Mouse (Mus musculus) heart, postnatal 25 days (tissue): ENCODE data around the gene Acadm. TPM values are rescaled to one million over a fixed set of nuclear protein-coding genes. Genes with fewer than 3 reads are reported as not detected.

Experiments used
- DNase-seq: peaks from one replicate; pipeline ENCODE4 v3.0.0; 2022; ENCODE audit warnings: low spot score
- intact Hi-C: fragments of 180-260 bp; cut with DNase I; formaldehyde crosslinking; loops from one replicate; pipeline ENCODE4 v1.15.1; 2025
- total RNA-seq, 2 experiments: library from RNA; stranded (reverse); gene quantifications; 2 replicates each; pipeline ENCODE4 v1.2.3; 2021

The Acadm gene
- 1,000 to 10,000 TPM; 1,031 to 1,101 TPM for total RNA-seq

DNA sequence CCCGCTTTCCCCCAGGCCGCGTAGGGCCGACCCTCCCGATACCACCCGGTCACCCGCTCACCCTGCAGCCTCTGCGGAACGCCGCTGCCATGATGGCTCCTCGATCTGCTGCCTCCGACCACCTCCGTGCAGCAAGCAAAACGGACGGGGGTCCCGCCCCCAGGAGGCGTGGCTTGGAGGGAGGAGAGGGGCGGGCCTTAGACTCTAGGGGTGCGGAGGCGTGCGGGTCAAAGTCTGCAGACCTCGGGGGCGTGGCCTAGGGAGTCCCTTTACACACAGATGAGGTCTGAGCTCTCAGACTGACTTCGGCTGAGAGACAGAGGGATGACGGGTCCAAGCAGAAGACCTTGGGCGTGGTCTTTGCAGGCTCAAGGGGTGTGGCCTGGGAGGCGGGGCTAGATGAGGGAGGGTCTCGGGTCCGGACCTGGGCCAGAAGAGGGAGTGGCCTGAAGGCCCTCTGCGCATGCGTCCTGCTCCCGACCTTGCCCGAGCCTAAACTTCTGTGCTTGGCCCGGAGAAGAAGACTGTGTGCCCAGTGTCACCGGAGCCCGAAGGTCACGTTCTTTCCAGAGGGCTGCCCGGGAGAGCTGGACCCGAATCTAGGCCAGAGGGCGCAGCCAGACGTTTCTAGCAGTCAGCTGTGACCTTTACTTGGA lies at the start of gene Acadm:
Gene Acadm (minus strand): TSS at position 298 of the 656 bp plus-strand sequence.
- DNase-seq, result peak; percentile 97
- intact Hi-C loops, result no loop called here

DNA sequence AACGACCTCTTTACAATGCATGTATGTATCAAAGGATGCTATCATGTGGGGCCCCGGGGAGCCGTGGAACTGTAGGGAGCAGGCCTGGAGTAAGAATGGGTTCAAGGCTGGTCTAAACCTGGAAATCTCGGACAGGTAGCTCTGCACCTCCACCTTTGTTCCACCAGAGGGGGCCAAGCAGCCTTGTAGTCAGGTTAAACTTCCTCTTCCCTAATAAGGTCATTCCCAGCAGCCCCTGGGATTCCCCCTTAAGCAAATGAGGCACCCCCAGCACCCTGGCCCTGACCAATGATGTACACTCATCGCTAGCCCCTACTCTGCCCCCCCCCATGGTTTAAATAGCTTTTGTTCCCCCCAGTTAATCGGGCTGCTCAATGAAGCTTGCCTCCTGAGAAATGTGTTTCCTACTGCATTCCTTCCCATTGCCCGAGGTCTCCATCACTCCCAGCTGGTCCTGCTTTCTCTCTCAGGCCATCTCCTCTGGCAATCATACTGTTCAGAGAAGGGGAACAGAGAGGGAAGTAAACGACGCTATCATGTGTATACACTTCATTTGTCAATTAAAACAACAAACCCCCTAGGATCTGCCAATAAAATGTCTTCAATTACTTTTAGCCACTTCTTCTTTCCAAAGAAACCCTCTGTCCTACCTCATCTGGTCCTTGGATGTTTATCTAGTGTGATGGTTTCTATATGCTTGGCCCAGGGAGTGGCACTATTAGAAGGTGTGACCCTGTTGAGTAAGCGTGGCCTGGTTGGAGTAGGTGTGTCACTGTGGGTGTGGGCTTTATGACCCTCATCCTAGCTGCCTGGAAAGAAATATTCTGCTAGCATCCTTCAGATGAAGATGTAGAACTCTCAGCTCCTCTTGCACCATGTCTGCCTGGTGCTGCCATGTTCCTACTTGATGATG lies 40.3 kb upstream of the Acadm start:
- no peak for DNase-seq
- intact Hi-C loops, result loop anchor here (2.0 kb wide), 1 partner anchor 242 kb away; no protein-coding TSS in a partner anchor

- no peak for DNase-seq
- intact Hi-C loops, result no loop called here
Observed at GRCm38 (mm10) chr3:153980611-153981010, 36.2 kb upstream of the Acadm start.

DNA sequence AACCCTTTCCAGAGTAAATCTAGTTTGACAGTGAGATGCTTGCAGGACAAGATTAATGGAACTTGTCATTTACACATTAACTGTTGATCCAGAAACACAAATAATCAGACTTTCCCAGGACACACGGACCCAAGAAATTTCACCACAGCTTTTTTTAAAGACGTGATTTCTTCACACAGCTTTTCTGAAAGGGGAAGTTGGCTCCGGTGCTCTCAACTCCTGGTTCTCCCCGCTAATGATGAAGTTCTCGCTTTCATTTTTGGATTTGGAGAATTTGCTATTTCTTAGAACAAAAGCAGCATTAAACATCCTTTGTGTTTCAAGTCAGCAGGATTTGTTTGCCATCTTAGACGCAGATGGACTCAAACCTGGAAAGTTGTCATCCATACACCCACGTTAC lies 31.4 kb upstream of the Acadm start:
- no peak for DNase-seq
- intact Hi-C loops, result no loop called here

GRCm38 (mm10) chr3:153975060-153975459 lies 30.6 kb upstream of the Acadm start:
- no peak for DNase-seq
- intact Hi-C loops, result no loop called here

DNA sequence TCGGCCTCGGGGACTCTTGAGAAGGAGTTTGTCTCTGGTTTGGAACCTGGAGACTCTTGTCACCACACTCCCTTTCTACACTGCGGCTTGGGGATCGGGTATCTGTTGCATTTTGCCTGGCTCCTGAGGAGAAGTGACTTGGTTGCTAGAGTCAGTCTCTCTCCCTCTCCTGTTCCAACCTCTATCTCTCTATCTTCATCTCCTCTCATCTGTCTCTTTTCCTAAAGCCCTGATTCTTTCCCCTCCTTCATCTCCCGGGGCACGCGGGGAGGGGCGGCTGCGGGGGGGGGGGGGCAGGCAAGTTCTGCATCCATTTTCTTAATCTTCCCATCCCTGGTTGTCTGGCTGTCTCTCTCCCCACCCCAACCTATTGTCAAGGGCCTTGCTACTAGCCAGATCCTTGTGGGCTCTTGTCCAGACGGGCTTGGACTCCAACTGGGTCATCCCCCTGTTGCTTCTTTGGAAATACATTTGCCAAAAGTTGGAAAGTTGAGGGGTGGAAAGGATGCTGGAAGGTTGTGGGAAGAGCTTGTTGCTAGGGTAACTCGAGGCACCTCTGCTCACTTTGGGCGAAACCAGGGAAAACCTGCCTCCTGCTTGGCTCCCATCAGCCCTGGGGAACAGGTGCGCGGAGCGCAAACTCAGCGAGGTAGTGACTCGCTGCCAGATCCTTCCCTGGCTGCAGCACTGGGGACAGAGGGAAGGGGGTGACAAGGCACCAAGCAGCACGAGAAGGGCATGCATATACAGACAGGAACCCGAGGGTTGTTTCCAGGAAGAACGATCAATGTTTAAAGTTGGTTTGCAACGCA lies 29.7 kb upstream of the Acadm start:
- DNase-seq, result no peak
- intact Hi-C loops, result no loop called here

DNA sequence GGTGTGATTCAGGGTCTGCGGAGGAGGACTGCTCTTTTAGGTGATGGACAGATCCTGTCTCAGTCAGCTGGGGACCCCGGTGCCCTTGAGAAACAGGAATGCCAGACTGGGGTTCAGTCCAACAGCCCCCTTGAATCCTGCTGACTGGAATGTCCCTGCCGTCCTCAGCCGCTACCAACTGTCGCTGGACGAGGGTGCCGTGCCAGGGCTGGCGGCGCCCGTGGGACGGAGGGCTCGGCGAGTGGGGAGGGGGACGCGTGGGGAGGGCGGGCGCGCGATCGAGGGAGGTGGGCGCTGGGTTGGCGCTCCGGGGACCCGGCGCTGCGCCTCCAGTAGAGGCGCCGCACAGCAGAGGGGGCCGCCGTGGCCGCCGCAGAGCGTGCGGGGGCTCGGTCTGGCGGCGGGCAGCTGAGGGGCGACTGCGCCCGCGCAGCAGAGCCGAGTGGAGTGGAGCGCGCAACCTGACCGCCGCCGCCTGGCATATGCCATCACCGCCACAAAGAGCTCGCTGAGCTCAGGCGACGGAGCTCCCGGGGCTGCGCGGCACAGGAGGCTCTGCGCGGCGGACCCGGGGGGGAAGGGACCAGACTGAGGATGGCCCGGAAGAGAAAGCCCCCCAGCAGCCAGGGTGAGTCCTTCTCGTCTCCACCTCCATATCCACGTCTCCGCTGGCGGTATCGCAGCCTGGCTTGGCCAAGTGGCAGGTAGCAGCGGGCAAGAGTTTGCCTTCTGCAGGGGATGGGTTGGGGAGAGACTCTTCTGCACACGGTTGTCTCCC lies 28.9 kb upstream of the Acadm start, which contains the start of gene Slc44a5:
Gene Slc44a5 (plus strand): TSS at position 266 of the 778 bp plus-strand sequence.
- intact Hi-C loops, result no loop called here
- DNase-seq, result no peak

GRCm38 (mm10) chr3:153969451-153969850 lies 25.0 kb upstream of the Acadm start:
- intact Hi-C loops, result no loop called here
- no peak for DNase-seq

DNA sequence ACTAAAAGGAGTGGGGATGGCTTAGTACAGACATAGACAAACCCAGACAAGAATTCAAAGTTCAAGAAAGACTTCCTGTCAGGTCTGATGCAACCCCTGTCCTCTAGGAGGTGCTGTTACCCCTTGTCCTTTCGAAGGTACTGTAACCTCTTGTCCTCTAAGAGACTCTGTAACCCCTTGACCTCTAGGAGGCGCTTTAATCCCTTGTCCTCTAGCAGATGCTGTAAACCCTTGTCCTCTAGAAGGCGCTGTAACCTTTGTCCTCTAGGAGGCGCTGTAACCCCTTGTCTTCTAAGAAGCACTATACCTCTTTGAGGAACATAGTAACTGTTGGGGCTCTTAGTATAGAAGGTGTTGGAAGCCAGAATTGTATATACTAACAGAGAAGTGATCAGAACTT lies 24.1 kb upstream of the Acadm start:
- DNase-seq, result no peak
- intact Hi-C loops, result no loop called here

- no peak for DNase-seq
- intact Hi-C loops, result no loop called here
Observed at GRCm38 (mm10) chr3:153967447-153967846, 23.0 kb upstream of the Acadm start.

DNA sequence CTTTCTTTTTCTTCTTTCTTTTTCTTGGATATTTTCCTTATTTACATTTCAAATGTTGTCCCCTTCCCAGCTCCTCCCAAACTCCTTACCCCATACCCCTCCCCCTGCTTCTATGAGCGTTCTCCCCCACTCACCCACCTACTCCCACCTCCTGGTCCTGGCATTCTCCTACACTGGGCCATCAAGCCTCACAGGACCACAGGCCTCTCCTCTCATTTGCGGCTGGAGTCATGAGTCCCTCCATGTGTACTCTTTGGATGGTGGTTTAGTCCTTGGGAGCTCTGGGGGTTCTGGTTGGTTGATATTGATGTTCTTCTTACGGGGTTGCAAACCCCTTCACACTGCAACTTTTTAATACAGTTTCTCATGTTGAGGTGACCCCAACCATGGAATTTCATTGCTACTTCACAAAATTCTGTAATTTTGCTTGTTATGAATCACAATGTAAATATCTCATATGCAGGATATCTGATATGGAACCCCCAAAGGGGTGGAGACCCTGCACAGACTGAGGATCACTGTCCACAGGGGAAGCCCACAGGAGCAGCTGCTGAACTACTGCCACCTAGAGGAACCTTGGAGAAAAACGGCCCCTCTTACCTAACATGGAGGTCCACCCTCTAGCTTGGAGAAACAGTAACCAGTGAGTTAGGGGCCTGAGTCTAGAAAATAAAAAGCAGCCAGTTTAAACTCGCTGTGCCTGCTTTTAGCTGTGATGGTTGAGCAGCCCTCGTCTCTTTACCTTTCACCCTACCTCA lies 17.4 kb upstream of the Acadm start:
- DNase-seq, result no peak
- intact Hi-C loops, result no loop called here

GRCm38 (mm10) chr3:153960884-153961283 lies 16.5 kb upstream of the Acadm start:
- no peak for DNase-seq
- intact Hi-C loops, result no loop called here

DNA sequence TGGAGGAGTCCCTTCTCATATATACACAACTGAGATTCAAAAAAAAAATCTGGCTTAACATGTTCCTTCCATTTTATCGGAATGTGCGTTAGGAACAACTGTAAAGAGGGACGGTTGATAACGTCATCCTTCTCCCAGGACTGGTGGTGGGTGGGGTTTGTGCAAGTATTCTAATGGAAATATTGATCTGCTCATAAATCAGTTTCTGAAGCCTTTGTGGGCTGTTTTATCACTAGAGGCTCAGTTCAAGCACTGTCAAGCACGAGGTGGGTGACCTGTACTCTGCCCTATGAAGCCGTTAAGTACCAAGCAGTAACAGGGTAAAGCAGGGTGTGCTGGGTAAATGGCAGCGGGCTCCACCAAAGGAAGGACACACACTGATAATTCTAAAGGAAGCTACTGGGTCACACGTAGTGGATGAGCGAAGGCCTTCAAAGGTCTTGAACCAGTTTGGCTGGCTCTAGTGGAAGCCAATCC lies 15.3 kb upstream of the Acadm start:
- intact Hi-C loops, result loop anchor here (1.0 kb wide), 1 partner anchor 267 kb away; no protein-coding TSS in a partner anchor
- no peak for DNase-seq

GRCm38 (mm10) chr3:153959035-153959730 lies 14.8 kb upstream of the Acadm start:
- DNase-seq, result no peak
- intact Hi-C loops, result loop anchor here (1.0 kb wide), 1 partner anchor 267 kb away; no protein-coding TSS in a partner anchor

GRCm38 (mm10) chr3:153957916-153958315 lies 13.5 kb upstream of the Acadm start:
- no peak for DNase-seq
- intact Hi-C loops, result no loop called here

DNA sequence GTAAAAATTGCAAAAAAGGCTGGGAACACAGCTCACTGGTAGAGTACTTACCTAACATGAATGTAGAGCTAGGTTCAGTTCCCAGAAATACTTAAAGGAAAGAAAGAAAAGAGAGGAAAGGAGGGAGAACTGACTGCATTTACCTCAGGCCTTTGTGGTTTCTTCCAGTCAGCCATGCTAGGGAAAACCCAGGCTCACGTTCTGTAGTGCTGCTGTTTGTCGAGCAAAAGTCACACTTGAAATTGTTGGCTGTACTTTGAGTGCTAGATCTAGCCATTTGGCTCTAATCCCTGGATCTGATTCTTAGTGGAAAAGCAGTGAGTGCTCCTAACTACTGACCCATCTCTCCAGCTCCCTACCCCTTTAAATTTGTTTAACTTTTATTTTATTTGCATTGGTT lies 3.7 kb upstream of the Acadm start:
- DNase-seq, result no peak
- intact Hi-C loops, result no loop called here

DNA sequence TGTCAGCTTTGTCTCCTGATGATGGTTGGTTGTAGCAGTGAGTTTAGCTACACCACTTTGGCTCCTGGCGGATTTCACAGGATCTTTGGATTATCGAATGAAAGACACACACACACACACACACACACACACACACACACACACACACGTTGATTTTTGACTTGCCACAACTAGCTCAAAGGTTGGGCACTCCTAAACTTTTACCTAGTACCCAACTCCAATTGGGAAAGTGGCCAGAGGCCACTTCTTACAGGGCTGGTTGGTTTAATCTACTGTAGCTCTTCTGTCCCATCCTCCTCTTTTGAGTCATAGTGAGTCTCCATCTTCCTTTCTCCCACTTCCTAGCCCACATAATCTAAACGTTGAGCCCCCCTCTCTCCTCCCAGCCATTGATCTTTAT lies 2.8 kb upstream of the Acadm start:
- intact Hi-C loops, result no loop called here
- no peak for DNase-seq

- no peak for DNase-seq
- intact Hi-C loops, result loop anchor here (2.0 kb wide), 1 partner anchor 31 kb away; the partner anchor contains the start of gene Rabggtb
Observed at GRCm38 (mm10) chr3:153943901-153944334, 514 bp downstream of the Acadm start.
